ENCODE assay signal across 1 mouse cellular context in the genomic region with DNA sequence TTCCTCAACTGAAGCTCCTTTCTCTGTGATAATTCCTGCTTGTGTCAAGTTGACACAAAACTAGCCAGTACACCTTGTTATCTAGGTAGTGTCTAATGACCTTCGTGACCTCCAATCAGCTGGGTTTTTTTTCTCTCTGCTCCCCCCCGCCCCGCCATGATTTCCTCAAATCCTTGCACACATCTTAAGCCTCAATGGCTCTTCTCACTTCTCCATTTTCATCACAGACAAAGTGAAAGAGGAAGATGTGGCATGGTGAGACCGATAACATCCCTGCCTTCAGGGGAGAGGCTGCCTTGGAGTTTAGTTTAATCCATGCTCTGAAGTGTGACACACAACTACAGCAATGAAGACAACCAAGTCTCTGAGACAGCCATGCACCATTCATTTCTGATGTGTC.
TF ChIP-seq lines count a peak whose summit lies in the region.

No protein-coding gene starts in this region.

TF ChIP-seq in CH12.LX, 34 proteins besides CTCF, POLR2A, EP300 and RAD21 (continued from another document):
- no peak for TF ChIP-seq E2F4 (IDR thresholded peaks at IDR 0.05; ENCODE audit: insufficient replicate concordance, low read depth, low read length)
